Mouse (Mus musculus): ENCODE results near the gene Hoxb3.

GRCm38 (mm10) chr11:96317608-96318367 is 5.3 kb upstream of the Hoxb3 start, which contains the start of gene Hoxb4:
- TF ChIP-seq CTCF (IDR thresholded peaks at IDR 0.05; ENCODE audit: low read depth), result no peak
- TF ChIP-seq EP300 (IDR thresholded peaks at IDR 0.05; ENCODE audit: low read depth), result no peak
